Mouse (Mus musculus): ENCODE data around the gene Cela3a.

- no peak for TF ChIP-seq POLR2A (IDR thresholded peaks at IDR 0.05; ENCODE audit: borderline replicate concordance, control insufficient read depth, low read depth, low read length)
- no peak for TF ChIP-seq CTCF (IDR thresholded peaks at IDR 0.05; ENCODE audit: control insufficient read depth, insufficient read depth, low read length)
These were observed 51.1 kb downstream of the Cela3a start for GRCm38 (mm10) chr4:137358291-137359002.

Measured in bone marrow, adult 2 months (tissue).